Mouse (Mus musculus): ENCODE data around the gene Mtmr14.

The Mtmr14 gene

DNA sequence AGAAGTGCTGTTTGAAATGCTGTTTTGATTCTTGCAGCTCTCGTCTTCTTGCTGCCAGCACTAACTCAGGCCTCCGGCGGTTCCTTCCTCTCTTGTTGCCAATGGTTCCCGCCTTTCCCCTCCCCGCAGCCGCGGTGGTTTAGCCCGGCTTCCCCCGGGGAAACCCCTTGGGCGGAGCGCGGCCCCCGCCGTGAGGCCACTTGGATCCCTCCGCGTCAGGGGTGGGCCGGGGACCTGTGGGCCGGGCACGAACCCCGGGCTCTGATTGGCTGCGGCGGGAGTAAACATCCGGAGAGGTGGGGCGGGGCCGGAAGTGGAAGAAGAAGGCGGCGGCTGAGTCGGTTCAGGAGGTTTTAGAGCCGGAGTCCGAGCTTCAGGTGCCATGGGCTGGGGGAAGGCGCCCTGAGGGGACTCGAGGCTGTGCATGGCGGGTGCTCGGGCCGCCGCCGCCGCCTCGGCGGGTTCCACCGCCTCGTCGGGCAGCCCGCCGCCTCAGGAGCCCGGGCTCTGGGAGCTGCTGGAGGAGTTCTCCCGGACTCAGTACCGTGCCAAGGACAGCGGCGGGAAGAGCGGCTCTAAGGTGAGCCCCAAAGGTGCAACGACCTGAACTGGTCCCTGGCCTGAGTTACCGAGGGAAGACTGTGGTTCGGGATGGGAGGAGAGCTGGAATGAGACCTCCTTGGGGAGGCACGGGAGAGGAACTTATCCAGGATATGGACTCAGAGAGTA is at the start of gene Mtmr14:
Gene Mtmr14, plus strand, starts transcription at position 302 of the 729 bp plus-strand sequence.
- in situ Hi-C loops (cut with MboI; ENCODE audit: unreplicated experiment in 2 of 2) = loop anchor here in 1 of 2 experiments (5.0 kb wide), 1 partner anchor 65 kb away; no protein-coding TSS in a partner anchor

- in situ Hi-C loops (cut with MboI; ENCODE audit: unreplicated experiment in 2 of 2) = no loop called here
These were observed 43.7 kb upstream of the Mtmr14 start for GRCm38 (mm10) chr6:113193765-113194460.

- in situ Hi-C loops (cut with MboI; ENCODE audit: unreplicated experiment in 2 of 2) = no loop called here
These were observed 43.2 kb upstream of the Mtmr14 start for GRCm38 (mm10) chr6:113194517-113194840.

- in situ Hi-C loops (cut with MboI; ENCODE audit: unreplicated experiment in 2 of 2) = no loop called here
These were observed 42.6 kb upstream of the Mtmr14 start, which contains the start of gene Lhfpl4 for GRCm38 (mm10) chr6:113194841-113195595. Gene Lhfpl4, minus strand, starts transcription at chr6:113195384.

DNA sequence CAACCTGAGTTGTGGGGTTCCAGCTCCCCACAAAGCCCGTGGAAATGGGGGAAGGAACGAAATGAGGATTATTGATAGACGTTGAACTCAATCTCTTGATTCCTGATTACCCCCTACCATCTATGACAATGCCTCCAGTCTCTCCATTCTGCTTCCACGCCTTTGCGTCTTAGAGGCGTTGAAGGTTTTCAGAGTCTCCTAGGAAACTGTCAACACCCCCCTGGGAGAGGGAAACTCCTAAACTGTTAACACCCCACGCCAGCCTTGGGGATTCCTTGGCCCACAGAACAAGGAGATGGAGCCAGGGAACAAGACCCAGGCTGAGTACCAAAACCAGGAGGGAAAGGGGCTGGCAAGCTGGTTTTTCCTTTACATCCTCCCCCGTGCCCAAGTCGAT is 42.0 kb upstream of the Mtmr14 start:
- in situ Hi-C loops (cut with MboI; ENCODE audit: unreplicated experiment in 2 of 2) = no loop called here

GRCm38 (mm10) chr6:113216280-113216679 is 21.4 kb upstream of the Mtmr14 start:
- in situ Hi-C loops (cut with MboI; ENCODE audit: unreplicated experiment in 2 of 2) = no loop called here

DNA sequence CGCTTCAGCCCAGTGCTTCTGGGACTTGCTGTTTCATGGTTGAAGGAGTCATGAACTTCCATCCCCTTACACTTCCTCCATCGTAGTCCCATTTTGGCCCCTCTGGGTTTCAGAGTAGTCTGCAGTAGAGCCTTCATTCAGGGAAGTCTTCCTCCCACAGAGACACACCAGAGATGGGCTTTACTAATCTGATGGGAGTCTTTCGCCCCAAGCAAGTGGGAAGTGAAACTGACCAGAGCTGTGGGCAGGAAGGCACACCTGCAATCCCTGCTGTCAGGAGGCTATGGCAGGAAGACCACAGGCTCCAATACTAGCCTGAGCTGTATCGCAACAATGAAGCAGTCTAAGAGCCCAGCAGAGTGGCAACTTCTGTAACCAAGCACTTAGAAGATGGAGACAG is 11.8 kb upstream of the Mtmr14 start:
- in situ Hi-C loops (cut with MboI; ENCODE audit: unreplicated experiment in 2 of 2) = no loop called here

DNA sequence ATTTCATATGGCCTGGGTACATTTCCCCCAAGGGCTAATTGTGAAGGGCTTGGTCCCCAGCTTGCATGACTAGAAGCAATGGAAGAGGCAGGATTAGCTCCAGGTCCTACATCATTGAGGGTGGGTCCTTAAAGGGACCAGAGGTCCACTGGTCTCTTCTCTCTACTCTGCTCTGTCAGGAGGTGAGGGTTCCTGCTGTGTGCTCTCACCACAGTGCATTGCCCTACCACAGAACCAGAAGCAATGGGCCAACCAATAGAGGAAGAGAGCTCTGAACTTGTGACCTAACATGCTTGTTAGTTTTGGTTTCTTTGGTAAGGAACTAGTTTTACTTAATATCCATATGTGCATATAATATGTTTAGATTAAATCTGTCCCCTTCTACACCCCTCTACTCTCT is 10.9 kb upstream of the Mtmr14 start:
- in situ Hi-C loops (cut with MboI; ENCODE audit: unreplicated experiment in 2 of 2) = no loop called here

- in situ Hi-C loops (cut with MboI; ENCODE audit: unreplicated experiment in 2 of 2) = loop anchor here in 1 of 2 experiments (5.0 kb wide), 1 partner anchor 63 kb away; no protein-coding TSS in a partner anchor
These were observed 2.5 kb upstream of the Mtmr14 start for GRCm38 (mm10) chr6:113235141-113235540.

GRCm38 (mm10) chr6:113238442-113238841 is 799 bp downstream of the Mtmr14 start:
- in situ Hi-C loops (cut with MboI; ENCODE audit: unreplicated experiment in 2 of 2) = loop anchor here in 1 of 2 experiments (5.0 kb wide), 1 partner anchor 66 kb away; no protein-coding TSS in a partner anchor

DNA sequence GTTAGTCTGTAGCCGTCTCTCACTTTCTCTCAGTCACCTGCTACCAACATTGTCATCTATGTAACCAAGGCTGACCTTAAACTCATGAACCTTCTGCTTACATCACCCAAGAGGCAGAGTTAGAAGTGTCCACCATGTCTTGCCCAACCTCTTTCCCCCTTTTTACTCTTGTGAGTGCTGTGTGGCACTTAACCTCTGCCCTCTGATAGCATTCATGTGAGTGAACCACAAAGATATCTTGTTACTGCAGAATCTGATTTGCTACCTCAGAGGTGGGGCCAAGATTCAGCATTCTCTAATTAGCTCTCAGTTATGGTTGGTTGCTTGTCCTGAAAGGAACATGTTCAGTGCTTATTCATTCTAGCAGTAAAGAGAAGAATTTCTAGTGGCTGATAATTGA is 5.1 kb downstream of the Mtmr14 start:
- in situ Hi-C loops (cut with MboI; ENCODE audit: unreplicated experiment in 2 of 2) = no loop called here

GRCm38 (mm10) chr6:113245585-113245984 is 7.9 kb downstream of the Mtmr14 start:
- in situ Hi-C loops (cut with MboI; ENCODE audit: unreplicated experiment in 2 of 2) = no loop called here

- in situ Hi-C loops (cut with MboI; ENCODE audit: unreplicated experiment in 2 of 2) = no loop called here
These were observed 13.1 kb downstream of the Mtmr14 start for GRCm38 (mm10) chr6:113250786-113251185.

- in situ Hi-C loops (cut with MboI; ENCODE audit: unreplicated experiment in 2 of 2) = no loop called here
These were observed 14.3 kb downstream of the Mtmr14 start for GRCm38 (mm10) chr6:113251921-113252320.

GRCm38 (mm10) chr6:113254899-113255298 is 17.3 kb downstream of the Mtmr14 start:
- in situ Hi-C loops (cut with MboI; ENCODE audit: unreplicated experiment in 2 of 2) = no loop called here

DNA sequence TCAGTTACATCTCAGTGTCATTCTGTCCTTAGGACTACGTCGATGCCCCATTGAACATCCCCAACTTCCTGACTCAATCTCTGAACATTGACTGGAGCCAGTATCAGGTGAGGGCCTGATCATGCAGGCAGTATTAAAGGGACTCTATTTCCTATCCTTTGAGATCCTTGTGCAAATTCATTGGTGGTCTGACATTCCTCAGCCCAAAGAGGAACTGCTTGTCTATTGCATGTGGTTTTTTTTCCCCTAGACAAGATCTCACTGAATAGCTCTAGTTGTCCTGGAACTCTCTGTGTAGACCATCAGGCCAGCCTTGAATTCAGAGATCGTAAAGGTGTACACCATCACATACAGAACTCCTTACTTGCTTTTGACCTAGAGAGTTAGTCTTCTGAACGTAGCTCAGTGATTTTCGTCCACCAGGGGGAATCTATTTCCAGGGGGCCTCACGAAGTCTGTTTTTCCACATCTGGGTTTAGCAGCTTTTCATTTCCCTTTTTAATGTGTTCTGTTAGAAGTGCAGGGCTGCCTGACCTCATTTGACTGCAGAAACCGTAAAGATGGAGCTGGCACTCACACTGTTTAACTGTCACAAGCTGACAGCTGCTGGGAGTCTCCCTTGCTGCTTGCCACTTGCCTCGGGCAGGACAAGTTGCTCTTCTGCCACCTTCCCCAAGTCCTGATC is 23.7 kb downstream of the Mtmr14 start:
- in situ Hi-C loops (cut with MboI; ENCODE audit: unreplicated experiment in 2 of 2) = loop anchor here (5.0 kb wide), 2 partner anchors 41 to 89 kb away; no protein-coding TSS in a partner anchor

GRCm38 (mm10) chr6:113263531-113263930 is 25.9 kb downstream of the Mtmr14 start:
- in situ Hi-C loops (cut with MboI; ENCODE audit: unreplicated experiment in 2 of 2) = loop anchor here (5.0 kb wide), 2 partner anchors 39 to 91 kb away; no protein-coding TSS in a partner anchor

DNA sequence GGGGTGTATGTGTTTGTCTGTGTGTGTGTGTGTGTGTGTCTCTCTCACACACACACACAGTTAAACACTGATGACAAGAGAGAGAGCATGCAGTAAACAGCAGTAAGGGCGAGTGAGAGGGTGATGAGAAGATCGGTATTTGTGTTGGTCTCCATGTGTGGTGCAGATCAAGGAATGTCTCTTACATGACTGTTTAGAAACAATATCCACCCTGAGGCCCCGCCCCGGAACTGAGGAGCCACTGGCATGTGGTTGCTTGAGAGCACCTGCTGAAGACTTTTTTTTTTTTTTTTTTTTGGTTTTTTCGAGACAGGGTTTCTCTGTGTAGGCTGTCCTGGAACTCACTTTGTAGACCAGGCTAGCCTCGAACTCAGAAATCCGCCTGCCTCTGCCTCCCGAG is 26.8 kb downstream of the Mtmr14 start:
- in situ Hi-C loops (cut with MboI; ENCODE audit: unreplicated experiment in 2 of 2) = loop anchor here (5.0 kb wide), 2 partner anchors 38 to 92 kb away; no protein-coding TSS in a partner anchor

DNA sequence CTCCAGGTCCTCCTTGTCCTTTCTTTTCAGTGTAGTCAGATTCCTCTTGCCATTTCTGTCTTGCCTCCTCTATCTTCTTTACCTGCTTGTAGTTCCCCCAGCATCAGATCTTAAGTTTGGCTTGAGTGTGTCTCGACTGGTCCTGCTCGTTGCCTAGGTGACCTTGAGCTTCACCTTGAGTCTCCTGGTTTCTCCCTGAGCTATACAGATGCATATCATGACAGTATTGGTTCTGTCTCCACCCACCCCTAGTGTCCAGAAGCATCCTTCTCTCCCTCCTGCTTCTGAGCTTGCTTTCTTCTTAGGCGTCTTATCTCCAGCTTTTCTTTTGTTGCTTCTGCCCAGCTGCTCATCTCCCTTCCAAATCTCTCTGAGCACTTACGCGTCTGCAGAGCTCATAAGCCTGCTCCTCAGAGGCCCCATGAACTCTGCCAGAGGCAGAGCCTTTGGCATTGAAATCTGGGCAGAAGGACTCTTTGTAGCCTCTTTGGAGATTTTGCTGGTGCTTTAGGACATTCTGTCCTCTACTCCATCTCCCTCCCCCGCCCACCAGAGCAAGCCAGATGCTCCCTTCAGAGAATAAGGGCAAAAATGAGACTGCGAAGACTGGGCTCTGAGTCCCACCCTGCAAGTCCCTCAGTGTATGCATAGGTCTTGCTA is 29.5 kb downstream of the Mtmr14 start:
- in situ Hi-C loops (cut with MboI; ENCODE audit: unreplicated experiment in 2 of 2) = no loop called here

DNA sequence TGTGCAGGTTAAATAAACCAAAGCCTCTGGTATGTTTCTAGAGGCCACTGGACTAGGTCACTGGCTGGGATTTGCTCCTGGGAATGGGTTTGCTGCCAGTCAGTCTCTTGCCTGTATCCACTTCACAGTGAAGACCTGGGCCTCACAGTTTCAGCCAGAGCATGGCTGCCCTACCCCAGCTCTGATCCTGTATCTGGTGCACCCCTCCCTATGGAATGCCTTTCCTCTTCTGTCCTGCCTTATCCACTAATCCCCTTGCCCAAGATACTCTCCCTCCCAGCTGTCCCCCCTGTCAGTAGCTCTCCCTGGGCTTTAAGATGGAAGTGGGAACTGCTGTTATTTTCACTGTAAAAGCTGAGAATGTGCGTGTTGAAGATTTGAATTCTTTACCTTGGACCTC is 30.3 kb downstream of the Mtmr14 start:
- in situ Hi-C loops (cut with MboI; ENCODE audit: unreplicated experiment in 2 of 2) = no loop called here

Measured in v-Abl transformed pro-B cells (cell line).